Mouse (Mus musculus): ENCODE measurements around the gene Zkscan8. TPM values are rescaled to one million over a fixed set of nuclear protein-coding genes. Genes with fewer than 3 reads are reported as not detected.
A peak's percentile ranks its signal among the peaks of the same experiment; 100 is the strongest.

Gene Zkscan8
- total RNA-seq (2014; fragmentation: Nextera tagmentation): 36.9 and 42.1 TPM in 2 replicates
- total RNA-seq (2017): 14.2 and 15.7 TPM in 2 replicates
- polyA plus RNA-seq (2012): 4.3 and 5.8 TPM in 2 replicates

GRCm38 (mm10) chr13:21530781-21531201 is at the start of gene Zkscan8:
Gene Zkscan8 (minus strand): TSS chr13:21531120.
- ATAC-seq (ENCODE audit: extremely low read depth, insufficient number of reproducible peaks, low FRiP score, poor library complexity, severe bottlenecking) (peak; percentile 93), DNase-seq (ENCODE audit: low spot score) (peak; percentile 78)
- peak within 1 kb of the TSS; percentile 82 for H3K4me3 ChIP-seq (ENCODE audit: low read depth, low read length)
- H3K9me3 ChIP-seq (replicated peaks): no peaks in the 10 kb centered on the region
- H3K36me3 ChIP-seq (replicated peaks): peaks cover 17% of the 10 kb centered on the region
- TF ChIP-seq TAL1 (conservative IDR thresholded peaks at IDR 0.05; ENCODE audit: low read depth, low read length) (no peak), CTCF (IDR thresholded peaks at IDR 0.05; ENCODE audit: low read depth, low read length) (no peak), GATA2 (IDR thresholded peaks at IDR 0.05; ENCODE audit: borderline replicate concordance, low read depth, low read length) (no peak), POLR2AphosphoS5 (IDR thresholded peaks at IDR 0.05; ENCODE audit: insufficient replicate concordance, low read depth, low read length) (no peak), GATA1 (IDR thresholded peaks at IDR 0.05; ENCODE audit: borderline replicate concordance, low read length) (no peak)
- peaks cover 13% of the 10 kb centered on the region for H3K4me1 ChIP-seq (ENCODE audit: insufficient read depth, low read depth, low read length)
- no peaks in the 10 kb centered on the region for H3K27me3 ChIP-seq (ENCODE audit: insufficient read depth, low read length)

- TF ChIP-seq TAL1 (conservative IDR thresholded peaks at IDR 0.05; ENCODE audit: low read depth, low read length) (no peak), CTCF (IDR thresholded peaks at IDR 0.05; ENCODE audit: low read depth, low read length) (no peak), POLR2AphosphoS5 (IDR thresholded peaks at IDR 0.05; ENCODE audit: insufficient replicate concordance, low read depth, low read length) (no peak), GATA2 (IDR thresholded peaks at IDR 0.05; ENCODE audit: borderline replicate concordance, low read depth, low read length) (no peak), GATA1 (IDR thresholded peaks at IDR 0.05; ENCODE audit: borderline replicate concordance, low read length) (no peak)
- Histone ChIP-seq H3K4me3 (ENCODE audit: low read depth, low read length) (no peak within 1 kb of the TSS), H3K9me3 (replicated peaks) (no peaks in the 10 kb centered on the region), H3K4me1 (ENCODE audit: insufficient read depth, low read depth, low read length) (no peaks in the 10 kb centered on the region), H3K27me3 (ENCODE audit: insufficient read depth, low read length) (no peaks in the 10 kb centered on the region), H3K36me3 (replicated peaks) (no peaks in the 10 kb centered on the region)
- no peak for ATAC-seq (ENCODE audit: extremely low read depth, insufficient number of reproducible peaks, low FRiP score, poor library complexity, severe bottlenecking)
- no peak for DNase-seq (ENCODE audit: low spot score)
Measured at GRCm38 (mm10) chr13:21559793-21560192, 28.9 kb upstream of the Zkscan8 start, which contains the start of gene Olfr1535. Gene Olfr1535 (minus strand): TSS chr13:21559893.

DNA sequence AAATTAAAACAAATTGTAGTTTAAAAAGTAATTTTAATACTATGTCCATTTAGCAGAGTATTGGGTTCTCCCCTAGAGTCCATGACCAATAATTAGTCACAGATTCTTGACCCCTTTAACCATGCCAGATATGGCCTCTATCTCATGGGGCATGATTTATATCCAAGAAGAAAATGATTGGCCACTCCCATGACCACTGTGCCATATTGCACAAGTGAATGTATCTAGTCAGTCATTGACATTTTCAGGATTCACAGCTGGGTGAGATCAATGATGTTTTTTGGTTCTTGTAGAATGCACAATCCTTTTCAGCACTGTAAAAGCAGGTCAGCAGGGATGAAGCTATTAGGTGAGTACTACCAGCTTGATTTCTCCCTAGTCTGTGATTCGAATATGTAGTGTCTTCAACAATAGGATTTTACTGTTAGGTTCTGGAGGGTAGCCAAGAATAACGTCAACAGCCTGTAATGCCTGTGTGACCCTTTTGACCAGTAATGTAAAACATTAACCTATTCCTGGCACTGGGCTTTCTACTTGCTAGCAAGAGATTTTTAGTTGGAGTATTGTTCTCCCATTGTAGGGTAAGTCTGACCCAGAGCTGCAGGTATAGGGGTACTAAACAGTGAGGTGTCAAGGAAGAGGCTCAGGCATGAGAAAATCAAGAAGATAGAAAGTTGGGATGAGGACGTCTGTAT is 19.6 kb upstream of the Zkscan8 start:
- TF ChIP-seq GATA2 (IDR thresholded peaks at IDR 0.05; ENCODE audit: borderline replicate concordance, low read depth, low read length): no peak
- no peak for TF ChIP-seq CTCF (IDR thresholded peaks at IDR 0.05; ENCODE audit: low read depth, low read length)
- TF ChIP-seq POLR2AphosphoS5 (IDR thresholded peaks at IDR 0.05; ENCODE audit: insufficient replicate concordance, low read depth, low read length): no peak
- TF ChIP-seq GATA1 (IDR thresholded peaks at IDR 0.05; ENCODE audit: borderline replicate concordance, low read length): no peak
- Histone ChIP-seq H3K4me1 (ENCODE audit: insufficient read depth, low read depth, low read length) (no peaks in the 10 kb centered on the region), H3K27me3 (ENCODE audit: insufficient read depth, low read length) (peaks cover 2% of the 10 kb centered on the region; the same call in 1 of the 2 replicates), H3K4me3 (ENCODE audit: low read depth, low read length) (no peak overlapping the region), H3K36me3 (replicated peaks) (no peaks in the 10 kb centered on the region), H3K9me3 (replicated peaks) (no peaks in the 10 kb centered on the region)
- DNase-seq (ENCODE audit: low spot score): no peak
- ATAC-seq (ENCODE audit: extremely low read depth, insufficient number of reproducible peaks, low FRiP score, poor library complexity, severe bottlenecking): no peak

DNA sequence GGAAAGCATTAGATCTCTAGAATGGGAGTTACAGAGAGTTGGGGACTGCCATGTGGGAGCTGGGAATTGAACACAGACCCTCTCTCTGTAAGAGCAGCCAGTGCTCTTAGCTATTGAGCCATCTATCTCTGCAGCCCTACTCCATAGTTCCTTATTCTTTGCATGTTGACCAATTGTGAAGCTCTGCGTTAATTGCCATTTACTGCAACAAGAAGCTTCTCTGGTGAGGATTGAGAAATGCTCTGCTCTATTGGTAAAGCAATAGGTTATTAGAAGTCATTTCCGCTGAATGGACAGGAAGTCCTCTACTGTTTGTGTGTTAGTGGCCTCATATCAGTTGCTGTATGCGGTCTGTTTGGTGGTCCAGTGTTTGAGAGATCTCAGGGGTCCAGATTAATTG is 18.6 kb upstream of the Zkscan8 start:
- H3K4me1 ChIP-seq (ENCODE audit: insufficient read depth, low read depth, low read length): no peaks in the 10 kb centered on the region
- no peaks in the 10 kb centered on the region for H3K36me3 ChIP-seq (replicated peaks)
- no peaks in the 10 kb centered on the region for H3K9me3 ChIP-seq (replicated peaks)
- ATAC-seq (ENCODE audit: extremely low read depth, insufficient number of reproducible peaks, low FRiP score, poor library complexity, severe bottlenecking): no peak
- no peak for TF ChIP-seq POLR2AphosphoS5 (IDR thresholded peaks at IDR 0.05; ENCODE audit: insufficient replicate concordance, low read depth, low read length)
- no peak for TF ChIP-seq GATA2 (IDR thresholded peaks at IDR 0.05; ENCODE audit: borderline replicate concordance, low read depth, low read length)
- TF ChIP-seq GATA1 (IDR thresholded peaks at IDR 0.05; ENCODE audit: borderline replicate concordance, low read length): no peak
- no peak for TF ChIP-seq CTCF (IDR thresholded peaks at IDR 0.05; ENCODE audit: low read depth, low read length)
- H3K27me3 ChIP-seq (ENCODE audit: insufficient read depth, low read length): peaks cover 2% of the 10 kb centered on the region; the same call in 1 of the 2 replicates
- no peak overlapping the region for H3K4me3 ChIP-seq (ENCODE audit: low read depth, low read length)
- DNase-seq (ENCODE audit: low spot score): no peak

DNA sequence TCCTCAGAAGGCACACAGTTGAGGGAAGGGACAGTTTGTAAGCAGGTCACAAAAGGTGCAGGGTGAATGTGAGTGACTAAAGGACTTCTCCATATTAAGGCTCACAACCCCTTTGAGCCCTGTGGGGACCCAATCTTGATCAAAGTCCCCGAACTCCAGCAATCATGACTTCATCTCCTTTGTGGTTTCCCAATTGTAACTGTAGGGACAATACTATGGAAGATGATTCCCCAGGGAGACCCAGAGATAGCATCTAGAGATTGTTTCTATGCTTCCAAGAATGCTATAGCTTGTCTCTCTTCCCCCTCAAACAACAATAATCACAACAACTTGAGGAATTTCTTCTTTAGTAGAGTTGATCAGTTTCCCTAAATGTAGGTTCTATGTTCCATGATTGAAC is 11.8 kb upstream of the Zkscan8 start, which contains the start of gene Olfr1366:
Olfr1366 (minus strand) TSS at position 101 of the 400 bp plus-strand sequence.
- ATAC-seq (ENCODE audit: extremely low read depth, insufficient number of reproducible peaks, low FRiP score, poor library complexity, severe bottlenecking) (no peak), DNase-seq (ENCODE audit: low spot score) (no peak)
- H3K36me3 ChIP-seq (replicated peaks): no peaks in the 10 kb centered on the region
- H3K27me3 ChIP-seq (ENCODE audit: insufficient read depth, low read length): peaks cover 13% of the 10 kb centered on the region
- TF ChIP-seq CTCF (IDR thresholded peaks at IDR 0.05; ENCODE audit: low read depth, low read length) (no peak), GATA2 (IDR thresholded peaks at IDR 0.05; ENCODE audit: borderline replicate concordance, low read depth, low read length) (no peak), POLR2AphosphoS5 (IDR thresholded peaks at IDR 0.05; ENCODE audit: insufficient replicate concordance, low read depth, low read length) (no peak), GATA1 (IDR thresholded peaks at IDR 0.05; ENCODE audit: borderline replicate concordance, low read length) (no peak), TAL1 (conservative IDR thresholded peaks at IDR 0.05; ENCODE audit: low read depth, low read length) (no peak)
- H3K9me3 ChIP-seq (replicated peaks): no peaks in the 10 kb centered on the region
- no peaks in the 10 kb centered on the region for H3K4me1 ChIP-seq (ENCODE audit: insufficient read depth, low read depth, low read length)
- no peak within 1 kb of the TSS for H3K4me3 ChIP-seq (ENCODE audit: low read depth, low read length)

DNA sequence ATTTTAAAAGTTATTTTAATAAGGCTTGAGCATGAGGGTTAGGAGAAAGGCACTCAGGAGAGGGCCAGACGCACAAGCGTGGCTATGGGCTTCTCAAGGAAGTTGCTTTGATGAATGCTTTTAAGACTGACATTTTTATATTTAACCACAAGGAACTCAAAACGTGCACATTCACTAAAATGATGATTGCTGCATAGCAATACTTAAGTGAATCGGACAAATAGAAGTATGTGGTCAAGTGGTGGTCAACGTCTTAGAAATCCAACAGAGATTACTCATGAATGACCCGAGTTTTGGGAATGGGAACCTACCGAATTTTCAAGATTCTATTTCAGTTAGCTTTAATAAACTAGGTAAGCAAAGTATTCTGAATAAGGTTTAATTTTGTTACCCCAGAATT is 784 bp downstream of the Zkscan8 start:
- ATAC-seq (ENCODE audit: extremely low read depth, insufficient number of reproducible peaks, low FRiP score, poor library complexity, severe bottlenecking) (no peak), DNase-seq (ENCODE audit: low spot score) (no peak)
- Histone ChIP-seq H3K4me1 (ENCODE audit: insufficient read depth, low read depth, low read length) (peaks cover 13% of the 10 kb centered on the region), H3K9me3 (replicated peaks) (no peaks in the 10 kb centered on the region), H3K4me3 (ENCODE audit: low read depth, low read length) (peak overlapping the region; percentile 82), H3K36me3 (replicated peaks) (peaks cover 22% of the 10 kb centered on the region), H3K27me3 (ENCODE audit: insufficient read depth, low read length) (no peaks in the 10 kb centered on the region)
- no peak for TF ChIP-seq GATA2 (IDR thresholded peaks at IDR 0.05; ENCODE audit: borderline replicate concordance, low read depth, low read length)
- no peak for TF ChIP-seq TAL1 (conservative IDR thresholded peaks at IDR 0.05; ENCODE audit: low read depth, low read length)
- no peak for TF ChIP-seq POLR2AphosphoS5 (IDR thresholded peaks at IDR 0.05; ENCODE audit: insufficient replicate concordance, low read depth, low read length)
- no peak for TF ChIP-seq GATA1 (IDR thresholded peaks at IDR 0.05; ENCODE audit: borderline replicate concordance, low read length)
- TF ChIP-seq CTCF (IDR thresholded peaks at IDR 0.05; ENCODE audit: low read depth, low read length): no peak

All from G1E (cell line).